ENCODE assay signal across 9 mouse cellular contexts in the genomic region with DNA sequence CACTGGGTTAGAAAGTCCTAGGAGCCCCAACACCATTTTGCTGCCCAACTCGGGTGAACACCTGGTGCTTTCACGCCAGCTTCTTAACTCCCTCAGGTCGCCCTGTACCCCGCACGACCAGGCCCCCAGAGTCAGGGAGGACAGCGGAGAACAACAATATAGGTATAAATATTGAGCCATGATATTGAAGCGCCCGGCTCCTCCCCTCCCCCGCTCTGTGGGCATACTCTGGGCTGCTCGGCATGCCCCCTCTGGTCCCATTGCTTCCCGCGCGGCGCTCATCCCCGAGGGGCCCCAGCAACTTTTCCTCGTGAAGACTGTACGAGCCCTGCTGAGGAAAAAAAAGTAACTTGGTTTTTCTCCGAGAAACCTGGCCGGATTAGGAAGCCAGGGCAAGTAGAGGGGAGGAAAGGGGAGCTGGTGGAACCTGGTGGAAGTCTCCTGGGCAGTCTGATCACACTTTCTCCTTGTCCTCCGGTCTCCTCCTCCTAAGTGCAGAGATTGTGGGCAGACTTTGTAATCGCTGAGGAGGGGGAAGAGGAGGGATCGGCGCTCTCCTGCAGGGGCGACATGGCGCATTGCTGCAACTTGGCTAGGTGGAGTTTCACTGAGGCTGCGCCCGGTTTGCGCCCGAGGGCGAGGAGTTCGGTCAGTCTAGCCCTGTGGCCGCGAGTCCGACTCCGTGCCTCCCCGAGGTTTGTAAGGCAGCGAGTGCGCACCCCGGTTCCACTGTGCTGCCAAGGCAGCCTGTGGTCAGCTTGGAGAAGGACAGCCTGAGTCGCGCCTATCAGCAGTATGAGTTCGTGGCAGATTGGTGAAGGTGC. TPM values are rescaled to one million over a fixed set of nuclear protein-coding genes. Genes with fewer than 3 reads are reported as not detected.
A peak's percentile ranks its signal among the peaks of the same experiment; 100 is the strongest.
DNase-seq lines count a peak whose midpoint lies in the region; ATAC-seq and TF ChIP-seq lines count a peak whose summit lies in the region.
"Had no signal": no experiment of that assay in that cellular context is flagged by ENCODE, and none has a peak within 500 bp of the region (broad histone marks: within the 10 kb centered on the region; RNA-seq: fewer than 3 reads in every experiment).

No protein-coding gene starts in this region.

- no peak for DNase-seq in heart, adult 2 months
- peak; percentile 20 for DNase-seq in adrenal gland, postnatal 25 days
- DNase-seq in layer of hippocampus, adult 9-10 months (ENCODE audit: low spot score): no peak
- DNase-seq in left cerebral cortex, postnatal 25 days (ENCODE audit: low spot score in 2 of 2): no peak

- H3K9me3 ChIP-seq in heart, embryonic 12.5 days (replicated peaks): no peaks in the 10 kb centered on the region
- H3K9me3 ChIP-seq in midbrain, embryonic 12.5 days: no peaks in the 10 kb centered on the region

- WGBS in heart, embryonic 12.5 days: under 1% methylated on average over 42 of the region's 42 CpGs
- WGBS in heart, adult 2 months: under 1% methylated on average over 42 of the region's 42 CpGs
- under 1% methylated on average over 42 of the region's 42 CpGs for WGBS in midbrain, embryonic 12.5 days

- H3K36me3 ChIP-seq in heart, embryonic 12.5 days: no peaks in the 10 kb centered on the region
- no peaks in the 10 kb centered on the region for H3K36me3 ChIP-seq in heart, adult 2 months (ENCODE audit: control insufficient read depth, insufficient read depth, low read length)
- H3K36me3 ChIP-seq in midbrain, embryonic 12.5 days: no peaks in the 10 kb centered on the region

- H3K4me3 ChIP-seq in heart, embryonic 12.5 days: peak overlapping the region; percentile 45
- no peak overlapping the region for H3K4me3 ChIP-seq in heart, adult 2 months
- H3K4me3 ChIP-seq in midbrain, embryonic 12.5 days: peak overlapping the region; percentile 37
- H3K4me3 ChIP-seq: erythroblast, embryonic 14.5 days had no signal

- ATAC-seq in heart, embryonic 12.5 days (ENCODE audit: insufficient number of reproducible peaks, low FRiP score): peak; percentile 25; the same call in 1 of the 2 replicates
- peak; percentile 25 to 63; a peak in 3 of 4 replicates for ATAC-seq in hematopoietic stem cell, adult 5-6 weeks (replicated peaks in 1 of 2; ENCODE audit: insufficient read depth in 1 of 2, low FRiP score in 2 of 2, low TSS enrichment in 1 of 2, low read depth in 1 of 2, poor library complexity in 2 of 2, severe bottlenecking in 2 of 2)
- ATAC-seq in midbrain, embryonic 12.5 days (ENCODE audit: low FRiP score, low read depth): 0 out of 2 replicates have a peak, but pooled peaks have one; percentile 41
- no peak for ATAC-seq in erythroblast, adult 5-6 weeks (replicated peaks; ENCODE audit: low FRiP score, poor library complexity, severe bottlenecking)

- H3K4me1 ChIP-seq in heart, embryonic 12.5 days (replicated peaks): peaks cover 15% of the 10 kb centered on the region
- no peaks in the 10 kb centered on the region for H3K4me1 ChIP-seq in heart, adult 2 months (ENCODE audit: control insufficient read depth, insufficient read depth, low read length)
- H3K4me1 ChIP-seq in midbrain, embryonic 12.5 days: peaks cover 22% of the 10 kb centered on the region

- no peak for TF ChIP-seq POLR2A in heart, adult 2 months (IDR thresholded peaks at IDR 0.05; ENCODE audit: insufficient read depth, low read depth, low read length)

- intact Hi-C loops in heart, adult 2 months (cut with DNase I): no loop called here
- intact Hi-C loops in left cerebral cortex, postnatal 25 days (cut with DNase I): no loop called here

- TF ChIP-seq EP300 in heart, adult 2 months (IDR thresholded peaks at IDR 0.05; ENCODE audit: insufficient read depth, low read depth, low read length): no peak

- H3K79me2 ChIP-seq in heart, adult 2 months (replicated peaks; ENCODE audit: control insufficient read depth, insufficient read depth, low read length): no peaks in the 10 kb centered on the region

- H3K27me3 ChIP-seq in heart, embryonic 12.5 days (replicated peaks): peaks cover 57% of the 10 kb centered on the region
- H3K27me3 ChIP-seq in heart, adult 2 months (ENCODE audit: control insufficient read depth, insufficient read depth, low read length): peaks cover 11% of the 10 kb centered on the region
- peaks cover 52% of the 10 kb centered on the region for H3K27me3 ChIP-seq in midbrain, embryonic 12.5 days

- peak overlapping the region; percentile 90 for H3K4me2 ChIP-seq in heart, embryonic 12.5 days
- peak overlapping the region; percentile 61 for H3K4me2 ChIP-seq in midbrain, embryonic 12.5 days (replicated peaks)

- TF ChIP-seq CTCF in heart, adult 2 months (IDR thresholded peaks at IDR 0.05): no peak

- H3K9ac ChIP-seq in heart, embryonic 12.5 days: 0 out of 2 replicates have a peak overlapping the region, but pooled peaks have one; percentile 26
- H3K9ac ChIP-seq in heart, adult 2 months (ENCODE audit: low read depth, low read length): no peak overlapping the region
- 0 out of 2 replicates have a peak overlapping the region, but pooled peaks have one; percentile 12 for H3K9ac ChIP-seq in midbrain, embryonic 12.5 days (replicated peaks)

- no peak overlapping the region for H3K27ac ChIP-seq in heart, embryonic 12.5 days (ENCODE audit: poor library complexity, severe bottlenecking)
- H3K27ac ChIP-seq in heart, adult 2 months: no peak overlapping the region
- no peak overlapping the region for H3K27ac ChIP-seq in midbrain, embryonic 12.5 days (replicated peaks)

RNA-seq across cellular contexts. Expression of gene Gm5800, which starts 23.6 kb away (rescaled TPM):
- polyA plus RNA-seq in heart, embryonic 12.5 days (2016; fragmentation: Nextera tagmentation; extraction: Ambion mirVana): not detected in 2 replicates
- not detected for total RNA-seq in heart, adult 2 months (2021)
- polyA plus RNA-seq in heart, adult 2 months (2012; rRNA removed): not detected in 2 replicates
- total RNA-seq in adrenal gland, postnatal 25 days (2021): not detected in 2 replicates
- total RNA-seq in hematopoietic stem cell, adult 5-6 weeks (2017): not detected in 2 replicates
- polyA plus RNA-seq in midbrain, embryonic 12.5 days (2016; fragmentation: Nextera tagmentation; extraction: Ambion mirVana): not detected in 2 replicates
- total RNA-seq in erythroblast, adult 5-6 weeks (2015; ENCODE audit: low replicate concordance): not detected in 2 replicates
- not detected in 2 replicates for total RNA-seq in erythroblast, adult 5-6 weeks (2017; ENCODE audit: low replicate concordance)
- total RNA-seq in left cerebral cortex, postnatal 25 days (2021): not detected
- polyA plus RNA-seq: erythroblast, embryonic 14.5 days had no signal

RNA-seq across cellular contexts. Expression of gene Ang4, which starts 32.8 kb away (rescaled TPM):
- polyA plus RNA-seq in heart, embryonic 12.5 days (2016; fragmentation: Nextera tagmentation; extraction: Ambion mirVana): not detected in 2 replicates
- total RNA-seq in heart, adult 2 months (2021): not detected
- not detected in 2 replicates for polyA plus RNA-seq in heart, adult 2 months (2012; rRNA removed)
- not detected in 2 replicates for total RNA-seq in adrenal gland, postnatal 25 days (2021)
- total RNA-seq in hematopoietic stem cell, adult 5-6 weeks (2017): not detected in 2 replicates
- polyA plus RNA-seq in midbrain, embryonic 12.5 days (2016; fragmentation: Nextera tagmentation; extraction: Ambion mirVana): not detected in 2 replicates
- not detected in 2 replicates for total RNA-seq in erythroblast, adult 5-6 weeks (2015; ENCODE audit: low replicate concordance)
- not detected in 2 replicates for total RNA-seq in erythroblast, adult 5-6 weeks (2017; ENCODE audit: low replicate concordance)
- not detected for total RNA-seq in left cerebral cortex, postnatal 25 days (2021)
- polyA plus RNA-seq: erythroblast, embryonic 14.5 days had no signal

RNA-seq across cellular contexts. Expression of gene Gm17079, which starts 45.3 kb away (rescaled TPM):
- polyA plus RNA-seq in heart, embryonic 12.5 days (2016; fragmentation: Nextera tagmentation; extraction: Ambion mirVana): not detected in 2 replicates
- not detected for total RNA-seq in heart, adult 2 months (2021)
- not detected in 2 replicates for polyA plus RNA-seq in heart, adult 2 months (2012; rRNA removed)
- total RNA-seq in adrenal gland, postnatal 25 days (2021): not detected in 2 replicates
- not detected in 2 replicates for total RNA-seq in hematopoietic stem cell, adult 5-6 weeks (2017)
- polyA plus RNA-seq in midbrain, embryonic 12.5 days (2016; fragmentation: Nextera tagmentation; extraction: Ambion mirVana): not detected in 2 replicates
- total RNA-seq in erythroblast, adult 5-6 weeks (2015; ENCODE audit: low replicate concordance): not detected in 2 replicates
- total RNA-seq in erythroblast, adult 5-6 weeks (2017; ENCODE audit: low replicate concordance): 0.68 TPM in 1 of 2 replicates, not detected in the other
- not detected for total RNA-seq in left cerebral cortex, postnatal 25 days (2021)
- polyA plus RNA-seq: erythroblast, embryonic 14.5 days had no signal

RNA-seq across cellular contexts. Expression of gene AY358078, which starts 59.3 kb away (rescaled TPM):
- polyA plus RNA-seq in heart, embryonic 12.5 days (2016; fragmentation: Nextera tagmentation; extraction: Ambion mirVana): not detected in 2 replicates
- not detected for total RNA-seq in heart, adult 2 months (2021)
- polyA plus RNA-seq in heart, adult 2 months (2012; rRNA removed): not detected in 2 replicates
- not detected in 2 replicates for total RNA-seq in adrenal gland, postnatal 25 days (2021)
- not detected in 2 replicates for total RNA-seq in hematopoietic stem cell, adult 5-6 weeks (2017)
- not detected in 2 replicates for polyA plus RNA-seq in midbrain, embryonic 12.5 days (2016; fragmentation: Nextera tagmentation; extraction: Ambion mirVana)
- total RNA-seq in erythroblast, adult 5-6 weeks (2015; ENCODE audit: low replicate concordance): not detected in 2 replicates
- not detected in 2 replicates for total RNA-seq in erythroblast, adult 5-6 weeks (2017; ENCODE audit: low replicate concordance)
- total RNA-seq in left cerebral cortex, postnatal 25 days (2021): not detected
- polyA plus RNA-seq: erythroblast, embryonic 14.5 days had no signal
